Mouse (Mus musculus) liver, embryonic 11.5 days (tissue): ENCODE measurements around the gene Xpc. TPM values are rescaled to one million over a fixed set of nuclear protein-coding genes. Genes with fewer than 3 reads are reported as not detected.

Experiments used
- ATAC-seq: fragments of 200-750 bp; cut with Nextera tagmentation; replicated peaks from 2 replicates; pipeline ENCODE4 v1.8.0; 2017; ENCODE audit warnings: moderate number of reproducible peaks, mild to moderate bottlenecking, moderate TSS enrichment, moderate library complexity; ENCODE audit not compliant: low FRiP score
- DNase-seq: peaks from one replicate; pipeline ENCODE4 v3.0.0-alpha.2; 2017; ENCODE audit warnings: low spot score
- H3K27ac ChIP-seq: fragments of 300-500 bp; sonication (generic); 2 replicates; pipeline ENCODE4 v1.5.1; 2014; ENCODE audit warnings: mild to moderate bottlenecking, low read depth, low read length, control low read depth
- H3K27me3 ChIP-seq: fragments of 300-500 bp; sonication (generic); replicated peaks from 2 replicates; pipeline ENCODE4 v1.6.1; 2014; ENCODE audit warnings: low read length, mixed read lengths; ENCODE audit not compliant: control insufficient read depth, insufficient read depth
- H3K36me3 ChIP-seq: fragments of 300-500 bp; sonication (generic); 2 replicates; pipeline ENCODE4 v1.6.1; 2014; ENCODE audit warnings: mild to moderate bottlenecking, low read length, moderate library complexity, mixed read lengths; ENCODE audit not compliant: control insufficient read depth, insufficient read depth
- H3K4me1 ChIP-seq: fragments of 300-500 bp; sonication (generic); replicated peaks from 2 replicates; pipeline ENCODE4 v1.6.1; 2014; ENCODE audit warnings: low read length, mixed read lengths; ENCODE audit not compliant: control insufficient read depth, insufficient read depth
- H3K4me2 ChIP-seq: fragments of 300-500 bp; sonication (generic); 2 replicates; pipeline ENCODE4 v1.6.1; 2014; ENCODE audit warnings: mild to moderate bottlenecking, control low read depth, moderate library complexity
- H3K4me3 ChIP-seq: fragments of 300-500 bp; sonication (generic); 2 replicates; pipeline ENCODE4 v1.5.1; 2014; ENCODE audit warnings: low read depth, low read length, control low read depth
- H3K9ac ChIP-seq: fragments of 300-500 bp; sonication (generic); 2 replicates; pipeline ENCODE4 v1.6.1; 2014; ENCODE audit warnings: low read depth, low read length, control low read depth
- H3K9me3 ChIP-seq: fragments of 300-500 bp; sonication (generic); 2 replicates; pipeline ENCODE4 v1.6.1; 2016; ENCODE audit warnings: low read length, inconsistent platforms, mixed read lengths; ENCODE audit not compliant: control insufficient read depth
- WGBS: fragments of 180-500 bp; shearing (Covaris S2); extraction: QIAGEN DNeasy Blood & Tissue Kit; methylation state at CpG from one replicate; pipeline ENCODE4 v1.1.7; 2014; 5-methylcytosine and 5-hydroxymethylcytosine counted together
- polyA plus RNA-seq: library from polyadenylated mRNA; unstranded; fragments of >200 nt; fragmentation: Nextera tagmentation; extraction: Ambion mirVana; gene quantifications from 2 replicates; pipeline ENCODE4 v1.2.1, GENCODE M21; 2014

The Xpc gene
- polyA plus RNA-seq, 1 experiment from 2014 or later, result 13.2 TPM

DNA sequence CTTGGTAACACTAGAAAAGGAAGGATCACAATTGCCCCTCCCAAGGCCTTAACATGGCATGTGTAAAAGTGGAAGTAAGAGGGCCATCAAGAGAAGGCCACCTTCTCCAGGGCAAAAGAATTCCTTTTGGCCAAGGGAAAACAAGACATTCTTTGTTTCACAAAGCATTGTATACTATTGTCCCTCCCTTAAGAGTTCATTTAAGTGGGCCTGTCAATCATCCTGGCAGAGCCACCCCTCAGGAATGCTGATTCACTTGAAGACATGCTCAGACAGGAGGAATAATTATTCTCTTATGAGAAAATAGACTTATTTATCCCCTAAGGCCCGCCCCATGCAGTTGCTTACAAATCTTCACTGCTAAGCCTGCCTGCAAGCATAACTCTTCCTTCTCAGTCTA lies 63.6 kb downstream of the Xpc start:
- Histone ChIP-seq H3K27ac (no peak overlapping the region), H3K4me3 (no peak overlapping the region), H3K4me2 (no peak overlapping the region), H3K9ac (no peak overlapping the region), H3K36me3 (no peaks in the 10 kb centered on the region), H3K27me3 (no peaks in the 10 kb centered on the region), H3K9me3 (no peaks in the 10 kb centered on the region), H3K4me1 (no peaks in the 10 kb centered on the region)
- ATAC-seq (no peak), DNase-seq (no peak)
- WGBS, result 60% methylated on average over 1 of the region's 1 CpGs

DNA sequence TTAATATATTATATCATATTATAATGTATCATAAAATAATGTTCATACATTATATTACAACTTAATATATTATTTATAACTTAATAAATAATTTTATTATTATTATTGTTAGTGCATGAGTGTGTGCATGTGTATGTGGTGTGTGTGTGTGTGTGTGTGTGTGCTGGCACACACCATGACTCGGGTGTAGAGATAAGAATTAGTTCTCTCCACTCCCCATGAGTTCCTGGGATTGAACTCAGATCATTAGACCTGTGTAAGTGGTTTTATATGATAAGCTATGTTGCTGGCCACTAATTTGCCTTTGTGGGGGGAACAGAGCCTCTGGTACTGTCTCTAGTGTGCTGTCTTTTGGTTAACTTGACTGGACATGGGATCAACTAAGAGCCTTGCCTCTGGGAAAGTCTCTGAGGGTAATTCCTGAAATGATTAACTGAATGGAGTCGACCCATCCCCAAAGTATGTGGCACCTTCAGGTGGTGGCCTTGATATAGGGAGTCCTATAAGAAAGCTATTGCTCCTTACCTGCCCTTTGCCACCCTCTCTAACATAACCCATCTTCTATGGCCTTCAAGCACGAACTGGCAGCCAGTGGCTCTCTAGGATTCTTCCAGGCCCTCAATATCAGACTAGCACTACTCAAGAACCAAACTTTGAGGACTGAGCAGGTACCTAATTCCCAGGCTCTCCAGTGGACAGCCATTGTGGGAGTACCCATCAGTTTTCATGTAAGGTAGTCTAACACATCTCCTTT lies 66.0 kb downstream of the Xpc start:
- Histone ChIP-seq H3K9ac (no peak overlapping the region), H3K36me3 (no peaks in the 10 kb centered on the region), H3K4me1 (no peaks in the 10 kb centered on the region), H3K4me3 (no peak overlapping the region), H3K27ac (no peak overlapping the region), H3K27me3 (no peaks in the 10 kb centered on the region), H3K4me2 (no peak overlapping the region), H3K9me3 (no peaks in the 10 kb centered on the region)
- no peak for DNase-seq
- WGBS, result 39% methylated on average over 3 of the region's 3 CpGs
- ATAC-seq, result peak; percentile 81

DNA sequence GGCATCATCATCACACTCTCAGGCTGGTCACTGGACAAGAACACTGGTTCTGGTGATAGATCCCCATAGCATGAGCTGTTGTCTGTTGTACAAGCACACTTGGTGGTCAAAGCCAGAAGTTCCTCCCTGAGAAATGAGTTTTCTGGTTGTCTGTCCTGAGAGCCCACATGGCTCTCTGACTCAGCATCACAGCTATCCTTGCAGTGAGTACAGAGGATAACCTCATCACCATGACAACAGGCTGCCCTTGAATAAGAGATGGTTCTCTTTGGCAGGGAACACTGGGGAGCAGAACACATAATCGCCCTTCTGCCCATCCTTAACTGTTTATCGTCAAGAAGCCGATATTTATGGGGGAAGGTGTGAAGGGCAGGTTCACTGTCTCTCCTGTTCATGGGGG lies 70.4 kb downstream of the Xpc start:
- Histone ChIP-seq H3K9me3 (no peaks in the 10 kb centered on the region), H3K4me3 (no peak overlapping the region), H3K9ac (no peak overlapping the region), H3K27me3 (no peaks in the 10 kb centered on the region), H3K36me3 (no peaks in the 10 kb centered on the region), H3K4me1 (peaks cover 3% of the 10 kb centered on the region; the same call in 1 of the 2 replicates), H3K4me2 (no peak overlapping the region), H3K27ac (no peak overlapping the region)
- WGBS, result 71% methylated on average over 3 of the region's 3 CpGs
- ATAC-seq, result no peak
- DNase-seq, result no peak

DNA sequence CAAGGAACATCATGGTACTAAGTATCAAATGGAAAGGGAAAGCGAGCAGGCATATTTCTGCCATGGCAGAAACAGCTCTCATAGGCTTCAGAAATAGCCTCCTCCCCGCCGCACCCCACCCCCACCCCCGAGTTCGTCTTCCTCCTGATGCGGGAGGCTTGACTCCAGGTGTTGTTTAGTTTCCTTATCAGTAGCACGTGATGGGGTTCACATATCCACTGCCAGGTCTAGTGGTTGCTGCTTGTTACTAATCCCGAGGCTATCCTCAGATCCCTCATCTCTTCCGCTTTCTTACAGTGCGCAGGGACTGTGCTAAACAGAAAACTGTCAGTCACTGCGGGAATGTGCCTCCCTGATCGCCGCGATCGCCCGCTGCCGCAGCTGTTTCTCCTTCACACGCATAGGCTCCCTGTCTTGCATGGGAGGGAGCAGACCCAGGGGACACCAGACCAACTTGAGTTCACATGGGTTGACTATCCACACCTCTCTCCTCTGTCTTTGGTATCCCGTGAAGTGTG lies 74.5 kb downstream of the Xpc start:
- peaks cover 2% of the 10 kb centered on the region for H3K27me3 ChIP-seq
- 1% methylated on average over 19 of the region's 19 CpGs for WGBS
- peak; percentile 57 for ATAC-seq

DNA sequence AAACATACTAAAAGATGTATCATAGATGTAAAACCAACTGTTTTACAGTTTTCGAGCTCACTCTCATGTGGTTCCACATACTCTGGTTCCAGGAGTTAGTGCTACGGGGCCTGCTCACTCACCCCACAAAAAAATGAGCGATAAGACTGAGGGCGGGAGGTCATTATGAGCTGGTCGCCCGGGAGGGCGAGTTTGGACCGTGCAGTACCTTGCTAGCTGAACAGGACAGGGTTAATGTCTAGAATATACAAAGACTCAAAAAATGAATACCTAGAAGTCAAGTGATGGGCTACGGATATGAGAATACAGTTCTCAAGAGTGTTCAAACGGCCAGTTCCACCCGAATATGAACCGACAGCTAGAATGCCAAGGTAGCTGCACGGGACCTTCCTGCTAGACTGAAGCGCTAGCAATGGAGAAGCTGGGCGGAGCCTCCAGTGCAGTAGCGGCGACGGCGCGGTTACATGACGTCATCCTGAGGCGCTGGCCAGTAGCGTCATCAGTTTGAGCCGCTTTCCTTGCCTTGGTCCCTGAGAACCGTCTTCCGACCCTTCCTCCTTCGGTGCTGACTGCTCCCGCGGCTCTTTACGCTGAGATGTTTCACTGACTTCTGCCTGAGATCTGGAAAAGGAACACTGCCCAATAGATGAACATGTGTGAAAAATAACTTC lies 75.1 kb downstream of the Xpc start:
- H3K36me3 ChIP-seq, result no peaks in the 10 kb centered on the region
- DNase-seq (peak; percentile 91), ATAC-seq (peak; percentile 93)
- peak overlapping the region; percentile 73 for H3K9ac ChIP-seq
- WGBS, result 2% methylated on average over 30 of the region's 30 CpGs
- H3K4me1 ChIP-seq, result peaks cover 3% of the 10 kb centered on the region; the same call in 1 of the 2 replicates
- H3K27ac ChIP-seq, result peak overlapping the region; percentile 44; the same call in 1 of the 2 replicates
- H3K4me2 ChIP-seq, result peak overlapping the region; percentile 86
- peak overlapping the region; percentile 69 for H3K4me3 ChIP-seq
- H3K9me3 ChIP-seq, result no peaks in the 10 kb centered on the region
- peaks cover 2% of the 10 kb centered on the region for H3K27me3 ChIP-seq

More for the DNA sequence above, 74.5 kb downstream of the Xpc start:
- H3K9ac ChIP-seq, result peak overlapping the region; percentile 73
- H3K9me3 ChIP-seq, result no peaks in the 10 kb centered on the region
- H3K4me2 ChIP-seq, result peak overlapping the region; percentile 86
- peak overlapping the region; percentile 69 for H3K4me3 ChIP-seq
- H3K4me1 ChIP-seq, result peaks cover 3% of the 10 kb centered on the region; the same call in 1 of the 2 replicates
- H3K36me3 ChIP-seq, result no peaks in the 10 kb centered on the region
- 0 out of 2 replicates have a peak overlapping the region, but pooled peaks have one; percentile 44 for H3K27ac ChIP-seq
- DNase-seq, result peak; percentile 36

Other genes with a start within 250 kb of the Xpc start
- gene Wnt7a, start 104.5 kb downstream of the Xpc start, polyA plus RNA-seq, result 0.05 and 0.30 TPM in 2 replicates
- 47.1 and 47.3 TPM in 2 replicates for gene Chchd4, start 42.3 kb downstream of the Xpc start, polyA plus RNA-seq
- gene Tmem43, start 42.2 kb downstream of the Xpc start, polyA plus RNA-seq, result 30.0 and 31.7 TPM in 2 replicates
- 309 and 318 TPM in 2 replicates for gene Lsm3, start within 50 bp of the Xpc start, polyA plus RNA-seq
- 30.3 and 33.2 TPM in 2 replicates for gene Slc6a6, start 168.2 kb upstream of the Xpc start, polyA plus RNA-seq